Mouse (Mus musculus): ENCODE data around the gene Tm2d3.

The Tm2d3 gene

DNA sequence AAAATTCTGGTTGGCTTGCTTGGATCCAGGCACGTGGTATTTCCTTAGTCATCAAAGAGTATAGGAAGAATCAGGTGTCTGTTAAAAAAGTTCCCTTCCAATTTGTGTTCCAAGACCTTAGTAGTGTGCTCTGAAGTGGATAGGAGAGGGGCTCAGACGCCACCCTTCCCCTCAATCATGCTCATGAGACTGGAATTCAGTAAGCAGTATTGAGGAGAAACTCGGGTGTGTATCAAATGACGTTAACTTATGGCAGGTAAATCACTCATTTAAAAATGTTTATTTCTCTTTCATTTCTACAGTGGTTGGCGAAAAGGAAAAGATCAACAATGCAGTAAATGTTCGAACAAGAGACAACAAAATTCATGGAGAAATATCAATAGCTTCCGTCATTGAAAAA, at the start of gene Tm2d3:
Gene Tm2d3, plus strand, starts transcription at position 301 of the 400 bp plus-strand sequence.
- no peak for DNase-seq (ENCODE audit: extremely low read depth, insufficient read length, low spot score)

DNA sequence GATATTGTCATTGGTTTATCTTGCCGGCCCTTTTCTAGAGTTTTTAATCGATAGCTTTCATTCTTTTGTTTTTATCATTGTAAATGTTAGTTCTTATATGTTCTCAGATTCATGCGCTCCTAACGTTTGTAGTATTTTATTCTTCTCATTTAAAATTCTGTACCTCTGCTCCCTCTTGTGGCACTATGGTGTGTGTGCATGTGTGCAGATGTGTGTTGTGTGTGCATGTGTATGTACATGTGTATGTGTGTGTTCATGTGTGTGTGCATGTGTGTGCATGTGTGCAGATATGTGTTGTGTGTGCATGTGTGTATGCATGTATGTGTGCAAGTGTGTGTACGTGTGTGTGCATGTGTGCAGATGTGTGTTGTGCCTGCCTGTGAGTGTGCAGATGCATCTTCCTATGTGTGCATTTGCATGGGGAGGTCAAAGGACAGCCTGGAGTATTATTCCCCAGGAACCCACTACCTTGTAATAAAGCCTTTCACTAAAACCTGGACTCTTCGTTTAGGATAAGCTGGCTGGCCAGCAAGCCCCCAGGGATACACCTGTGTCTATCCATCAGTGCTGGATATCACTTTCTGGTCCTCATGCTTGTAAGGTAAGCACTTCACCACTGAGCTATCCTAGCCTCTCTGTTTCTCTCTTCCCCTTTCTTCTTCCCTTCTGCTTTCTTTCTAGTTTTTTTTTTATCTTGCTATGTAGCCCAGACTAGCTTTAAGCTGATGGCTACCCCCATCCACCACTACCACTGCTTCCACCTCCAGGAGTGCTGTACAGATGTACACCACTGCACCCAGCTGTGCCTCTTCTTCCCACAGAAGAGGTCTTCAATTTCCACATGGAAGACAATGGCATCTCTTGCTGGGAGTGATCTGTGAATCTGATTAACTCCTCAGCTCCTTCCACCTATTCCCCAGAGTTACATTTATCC, 48.3 kb upstream of the Tm2d3 start:
- peak; percentile 14 for DNase-seq (ENCODE audit: extremely low read depth, insufficient read length, low spot score)

DNA sequence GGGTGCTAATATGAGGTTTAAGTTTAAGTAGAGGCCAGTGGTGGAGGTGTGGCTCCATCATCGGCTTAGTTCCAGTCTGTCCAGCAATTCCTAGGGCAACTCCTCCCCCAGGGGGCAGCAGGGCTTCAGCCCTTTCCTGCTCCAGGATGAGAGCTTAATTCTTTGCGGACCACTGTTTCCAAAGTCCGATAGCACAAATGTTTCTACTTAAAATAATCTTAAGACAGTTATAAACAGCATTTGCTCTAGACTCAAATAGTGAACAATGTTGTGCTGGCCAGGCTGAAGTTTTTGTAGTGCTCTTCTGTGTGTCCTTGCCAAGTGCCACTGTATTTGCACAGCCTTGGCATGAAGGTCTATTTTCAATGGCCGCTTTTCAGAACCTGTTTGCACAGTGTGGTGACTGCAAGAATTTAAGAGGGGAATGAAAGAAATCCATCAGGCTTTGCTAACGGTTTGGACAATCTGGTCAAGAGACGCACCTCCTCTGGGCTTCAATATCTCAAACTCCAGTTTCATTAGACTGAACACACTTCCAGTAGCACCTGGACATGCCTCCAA, 47.0 kb upstream of the Tm2d3 start:
- no peak for DNase-seq (ENCODE audit: extremely low read depth, insufficient read length, low spot score)

DNA sequence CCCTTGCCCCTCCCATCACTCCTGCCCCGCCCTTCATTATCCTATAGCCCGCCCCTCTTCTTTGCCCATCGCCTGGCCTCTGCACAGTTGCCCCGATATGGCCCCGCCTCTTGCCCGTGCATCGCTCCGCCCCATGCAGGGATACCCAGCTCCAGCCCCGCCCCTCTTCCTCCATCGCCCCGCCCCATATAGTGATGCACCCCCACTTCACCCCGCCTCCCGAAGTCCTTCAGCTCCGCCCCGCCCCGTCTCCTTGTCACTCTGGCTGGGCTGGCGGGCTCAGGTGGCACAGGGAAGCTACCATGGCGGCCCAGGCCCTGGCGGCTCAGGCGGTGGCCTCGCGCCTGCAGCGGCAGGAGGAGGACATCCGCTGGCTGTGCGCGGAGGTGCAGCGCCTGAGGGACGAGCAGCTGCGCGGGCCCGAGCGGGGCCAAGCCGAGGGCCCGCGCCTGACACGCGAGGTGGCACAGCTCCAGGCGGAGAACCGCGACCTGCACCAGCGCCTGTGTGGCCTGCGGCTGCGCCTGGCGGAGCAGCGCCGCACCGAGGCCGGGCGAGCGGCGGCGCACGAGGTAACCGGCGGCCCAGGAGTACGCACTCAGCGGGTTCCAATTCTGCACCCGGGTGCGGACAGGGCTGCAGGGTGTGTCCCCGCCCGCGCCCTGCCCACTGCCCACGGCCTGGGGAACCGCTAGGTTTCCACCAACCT, 46.2 kb upstream of the Tm2d3 start, which contains the start of gene Tarsl2:
Gene Tarsl2, plus strand, starts transcription at position 256 of the 709 bp plus-strand sequence.
- DNase-seq (ENCODE audit: extremely low read depth, insufficient read length, low spot score) = peak; percentile 95

DNA sequence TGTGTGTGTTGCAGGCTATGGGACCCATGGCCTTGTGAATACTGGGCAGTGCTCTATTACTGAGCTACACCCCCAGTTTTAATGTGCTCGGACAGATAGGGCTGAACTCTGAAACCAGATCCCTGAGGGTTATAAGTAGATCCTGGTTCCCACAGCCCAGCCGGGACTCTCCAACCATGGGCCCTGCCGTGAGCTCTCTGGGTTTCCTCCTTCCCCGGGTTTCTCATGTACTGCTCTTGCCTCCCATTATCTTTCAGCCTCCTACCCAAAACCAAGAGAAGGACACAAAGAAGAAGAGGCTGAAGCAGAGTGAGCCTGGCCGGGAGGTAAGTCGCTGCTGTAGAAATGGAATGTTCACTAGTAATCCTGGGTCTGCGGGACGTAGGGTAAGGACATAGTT, 45.0 kb upstream of the Tm2d3 start:
- no peak for DNase-seq (ENCODE audit: extremely low read depth, insufficient read length, low spot score)

DNA sequence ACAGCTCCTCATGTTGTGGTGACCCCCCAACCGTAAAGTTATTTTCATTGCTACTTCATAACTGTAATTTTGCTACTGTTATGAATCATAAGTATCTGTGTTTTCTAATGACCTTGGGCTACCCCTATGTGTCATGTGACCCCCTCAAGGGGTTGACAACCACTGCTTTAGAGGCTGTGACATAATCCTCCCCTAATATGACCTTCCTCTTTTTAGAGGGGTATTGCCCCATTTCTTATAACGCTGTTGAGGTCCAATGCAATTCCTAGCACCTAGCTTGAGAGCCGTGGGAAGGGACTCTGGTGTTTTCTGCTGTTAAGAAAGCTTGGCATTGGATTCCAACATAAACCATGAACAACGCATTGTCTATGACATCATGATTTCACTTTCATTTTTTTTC, 40.3 kb upstream of the Tm2d3 start:
- DNase-seq (ENCODE audit: extremely low read depth, insufficient read length, low spot score) = no peak

DNA sequence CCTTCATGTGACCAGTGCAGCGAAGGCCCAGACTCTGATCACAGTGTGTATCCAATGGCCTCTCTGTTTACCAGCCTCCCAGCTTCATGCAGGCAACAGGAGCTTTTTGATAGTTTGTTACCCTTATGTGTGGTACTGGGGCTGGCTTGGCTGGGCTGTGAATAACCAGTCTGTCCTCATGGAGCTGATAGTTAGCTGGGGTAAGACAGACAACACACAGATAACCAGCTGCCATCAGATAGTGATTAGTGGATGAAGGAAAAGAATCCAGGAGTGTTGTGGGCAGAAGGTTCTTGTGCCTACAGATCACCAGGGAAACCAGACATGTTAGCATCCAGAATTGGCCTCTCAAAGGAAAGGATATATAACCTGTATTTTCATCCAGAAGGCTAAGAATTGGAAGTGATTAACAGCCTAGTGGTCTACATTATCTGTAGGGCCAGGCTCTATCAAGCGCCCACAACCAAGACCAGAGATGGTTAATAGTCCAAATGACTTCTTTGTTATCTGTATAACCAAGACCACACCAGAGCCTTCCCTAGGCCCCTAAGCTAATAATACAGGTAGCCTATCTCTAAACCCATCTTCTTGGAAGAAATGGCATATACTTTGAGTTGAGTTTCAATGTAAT, 33.4 kb upstream of the Tm2d3 start:
- DNase-seq (ENCODE audit: extremely low read depth, insufficient read length, low spot score) = no peak

DNA sequence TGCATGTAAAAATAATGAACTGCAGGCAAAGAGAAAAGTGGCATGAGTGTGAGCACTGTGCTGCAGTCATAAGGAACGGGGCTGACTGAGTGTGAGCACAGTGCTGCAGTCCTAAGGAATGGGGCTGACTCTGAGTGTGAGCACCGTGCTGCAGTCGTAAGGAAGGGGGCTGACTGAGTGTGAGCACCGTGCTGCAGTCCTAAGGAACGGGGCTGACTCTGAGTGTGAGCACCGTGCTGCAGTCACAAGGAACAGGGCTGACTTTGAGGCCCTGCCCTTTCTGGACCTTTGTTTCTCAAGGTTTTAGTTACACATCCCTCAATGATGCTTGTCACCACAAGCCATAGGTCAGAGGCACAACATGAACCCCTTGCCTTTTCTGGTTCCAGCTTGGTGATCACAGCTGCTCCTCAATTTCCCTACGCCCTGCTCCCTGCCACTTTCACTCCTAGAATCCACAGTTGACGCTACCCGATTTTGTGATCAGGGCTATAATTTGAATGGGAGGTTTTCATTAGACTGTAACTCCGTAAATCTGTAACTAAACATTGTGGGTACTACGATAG, 27.7 kb upstream of the Tm2d3 start:
- DNase-seq (ENCODE audit: extremely low read depth, insufficient read length, low spot score) = no peak

- DNase-seq (ENCODE audit: extremely low read depth, insufficient read length, low spot score) = no peak
Observed at GRCm38 (mm10) chr7:65663886-65664285, 27.1 kb upstream of the Tm2d3 start.

DNA sequence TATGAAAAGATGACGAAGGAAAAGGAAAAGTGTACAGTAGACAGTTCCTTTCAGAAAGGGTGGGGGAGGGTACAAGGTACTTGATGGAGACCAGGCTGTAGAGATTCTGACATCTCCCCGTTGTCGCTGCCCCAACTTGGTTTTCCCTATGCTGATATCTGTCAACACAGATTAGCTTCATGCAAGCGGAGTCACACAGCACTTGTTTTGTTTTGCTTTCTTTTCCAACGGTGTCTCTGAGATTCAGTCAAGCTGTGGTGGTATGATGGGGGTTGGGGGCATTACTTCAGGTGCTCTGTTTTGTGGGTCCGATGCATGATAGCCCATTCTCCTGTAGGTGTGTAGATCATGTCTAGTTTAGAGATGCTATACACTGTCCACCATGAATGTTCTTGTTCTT, 23.5 kb upstream of the Tm2d3 start:
- no peak for DNase-seq (ENCODE audit: extremely low read depth, insufficient read length, low spot score)

GRCm38 (mm10) chr7:65678050-65678449, 12.9 kb upstream of the Tm2d3 start:
- no peak for DNase-seq (ENCODE audit: extremely low read depth, insufficient read length, low spot score)

GRCm38 (mm10) chr7:65678900-65679595, 11.9 kb upstream of the Tm2d3 start:
- no peak for DNase-seq (ENCODE audit: extremely low read depth, insufficient read length, low spot score)

- no peak for DNase-seq (ENCODE audit: extremely low read depth, insufficient read length, low spot score)
Observed at GRCm38 (mm10) chr7:65681166-65681565, 9.8 kb upstream of the Tm2d3 start.

DNA sequence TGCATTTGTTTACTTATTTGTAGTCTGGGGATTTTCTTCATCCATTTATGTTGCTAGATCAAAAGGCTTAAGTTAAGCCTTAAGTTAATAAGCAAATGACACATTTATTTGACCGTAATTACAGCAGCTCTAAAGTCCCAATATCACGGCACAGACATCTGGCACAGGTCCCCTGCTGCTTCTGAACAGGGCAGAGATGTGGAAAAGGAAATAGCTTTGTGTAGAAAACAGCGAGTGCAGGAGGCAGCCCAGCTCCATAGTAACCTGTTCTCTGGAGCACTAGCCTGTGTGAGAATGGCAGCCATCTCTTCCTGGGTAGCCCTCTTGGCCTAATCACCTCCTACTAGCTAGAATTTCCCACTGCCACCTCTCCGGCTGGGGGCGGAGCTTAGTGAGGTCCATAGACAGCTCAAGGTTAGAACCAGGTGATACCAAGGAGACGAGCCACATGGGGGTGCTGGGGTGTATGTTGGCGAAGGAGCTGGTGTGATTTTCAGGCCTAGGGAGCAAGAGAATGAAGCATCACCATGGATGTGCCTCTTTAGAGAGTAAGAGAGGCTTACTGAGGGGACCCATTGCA, 6.6 kb upstream of the Tm2d3 start:
- DNase-seq (ENCODE audit: extremely low read depth, insufficient read length, low spot score) = no peak

DNA sequence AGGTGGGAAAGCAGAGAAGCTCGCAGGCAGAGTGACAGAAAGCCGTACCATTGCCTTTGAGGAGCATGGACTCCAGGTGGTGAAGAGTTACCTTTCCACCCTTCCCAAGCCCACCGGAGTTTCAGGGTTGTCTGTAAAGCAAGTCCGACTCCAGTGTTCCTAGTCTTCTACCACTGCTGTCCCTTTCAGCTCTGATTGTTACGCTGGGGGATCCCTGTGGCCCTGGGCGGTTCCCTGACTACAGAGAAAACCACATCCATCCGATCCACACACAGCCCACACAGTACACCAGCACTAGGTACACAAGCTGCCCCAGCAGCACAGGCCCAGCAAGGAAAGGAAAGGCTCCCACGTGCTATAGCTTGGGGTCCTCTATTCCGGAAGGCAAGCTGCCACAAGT, 4.3 kb upstream of the Tm2d3 start:
- no peak for DNase-seq (ENCODE audit: extremely low read depth, insufficient read length, low spot score)

- DNase-seq (ENCODE audit: extremely low read depth, insufficient read length, low spot score) = no peak
Observed at GRCm38 (mm10) chr7:65691929-65692605, 1.1 kb downstream of the Tm2d3 start.

DNA sequence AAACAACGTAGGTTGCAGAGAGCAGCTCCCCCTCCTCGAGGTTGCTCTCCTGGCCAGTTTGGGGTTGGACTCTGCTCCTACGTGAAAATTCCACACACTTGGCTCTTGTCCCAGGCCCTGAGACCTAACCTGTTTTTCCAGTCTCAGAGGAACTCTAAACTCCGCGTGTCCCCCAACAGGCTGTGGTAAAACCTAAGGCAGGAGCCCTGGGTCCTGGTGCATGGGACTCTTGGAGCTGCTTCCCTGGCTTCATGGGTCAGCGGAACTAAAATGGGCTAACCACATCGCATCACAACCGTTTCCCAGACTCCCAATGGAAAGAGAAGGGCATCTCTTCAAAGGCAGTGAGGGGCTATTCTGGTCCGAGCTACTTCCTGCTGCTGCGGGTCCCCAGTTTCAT, 1.9 kb downstream of the Tm2d3 start:
- DNase-seq (ENCODE audit: extremely low read depth, insufficient read length, low spot score) = no peak

DNA sequence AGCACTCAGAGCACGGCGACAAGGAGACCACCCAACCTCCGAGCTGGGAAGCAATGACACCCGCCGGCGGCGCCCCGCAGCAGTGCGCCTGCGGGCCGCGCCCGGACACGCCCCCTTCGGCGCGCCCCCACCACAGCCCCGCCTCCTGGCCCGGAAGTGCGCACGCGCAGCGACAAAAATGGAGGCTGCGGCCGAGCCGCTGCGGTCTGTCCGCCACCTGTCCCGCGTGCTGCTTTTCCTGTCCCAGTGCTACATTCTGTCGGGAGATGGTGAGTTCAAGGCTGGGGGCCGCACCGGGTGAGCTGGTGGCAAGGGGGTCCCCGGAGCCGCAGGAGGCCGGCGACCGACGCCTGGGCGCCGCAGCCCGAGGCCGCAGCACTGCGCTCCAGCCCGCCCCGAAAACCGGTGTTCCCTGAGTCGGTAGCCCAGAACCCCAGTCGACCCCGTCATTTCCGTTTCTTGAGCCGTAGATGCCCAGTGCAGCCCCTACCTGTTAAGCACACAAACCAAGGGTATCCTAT, 2.4 kb downstream of the Tm2d3 start:
- DNase-seq (ENCODE audit: extremely low read depth, insufficient read length, low spot score) = peak; percentile 86

- DNase-seq (ENCODE audit: extremely low read depth, insufficient read length, low spot score) = no peak
Observed at GRCm38 (mm10) chr7:65696450-65696849, 5.5 kb downstream of the Tm2d3 start.

All from 3134 (cell line).